Mouse (Mus musculus): Measurements from ENCODE around the gene Olfr520. TPM values are rescaled to one million over a fixed set of nuclear protein-coding genes. Genes with fewer than 3 reads are reported as not detected.
"Not testable (repeated sequence)": the region's sequence is repeated elsewhere in the genome, so short reads cannot be mapped to it uniquely, and the experiment has no call there.

Gene Olfr520
- not detected in 2 replicates for polyA plus RNA-seq (2014; fragmentation: Nextera tagmentation; extraction: Ambion mirVana)

GRCm38 (mm10) chr7:99729973-99730372, at the start of gene Olfr520:
Gene Olfr520 (plus strand): TSS chr7:99730273.
- Histone ChIP-seq H3K9ac (replicated peaks; ENCODE audit: low read depth, low read length) (no peak within 1 kb of the TSS), H3K27me3 (ENCODE audit: control insufficient read depth, insufficient read depth, low read length) (no peaks in the 10 kb centered on the region), H3K4me2 (ENCODE audit: low read depth, low read length) (no peak within 1 kb of the TSS), H3K4me1 (ENCODE audit: control insufficient read depth, insufficient read depth, low read length) (no peaks in the 10 kb centered on the region), H3K27ac (ENCODE audit: low read depth, low read length) (no peak within 1 kb of the TSS), H3K9me3 (ENCODE audit: control insufficient read depth, low read length) (no peaks in the 10 kb centered on the region), H3K4me3 (ENCODE audit: low read depth, low read length) (no peak within 1 kb of the TSS), H3K36me3 (ENCODE audit: control insufficient read depth, insufficient read depth, low read length) (no peaks in the 10 kb centered on the region)
- 84% methylated on average over 2 of the region's 2 CpGs for WGBS
- no peak for ATAC-seq (ENCODE audit: low read depth)

- no peak overlapping the region for H3K27ac ChIP-seq (ENCODE audit: low read depth, low read length)
- no peak for ATAC-seq (ENCODE audit: low read depth)
- 88% methylated on average over 5 of the region's 5 CpGs for WGBS
- no peak overlapping the region for H3K9ac ChIP-seq (replicated peaks; ENCODE audit: low read depth, low read length)
- no peak overlapping the region for H3K4me3 ChIP-seq (ENCODE audit: low read depth, low read length)
- H3K27me3 ChIP-seq (ENCODE audit: control insufficient read depth, insufficient read depth, low read length), result no peaks in the 10 kb centered on the region
- H3K36me3 ChIP-seq (ENCODE audit: control insufficient read depth, insufficient read depth, low read length), result no peaks in the 10 kb centered on the region
- no peaks in the 10 kb centered on the region for H3K4me1 ChIP-seq (ENCODE audit: control insufficient read depth, insufficient read depth, low read length)
- H3K4me2 ChIP-seq (ENCODE audit: low read depth, low read length), result no peak overlapping the region
- no peaks in the 10 kb centered on the region for H3K9me3 ChIP-seq (ENCODE audit: control insufficient read depth, low read length)
Measured at GRCm38 (mm10) chr7:99680771-99681170, 49.3 kb upstream of the Olfr520 start.

- Histone ChIP-seq H3K4me1 (ENCODE audit: control insufficient read depth, insufficient read depth, low read length) (no peaks in the 10 kb centered on the region), H3K27me3 (ENCODE audit: control insufficient read depth, insufficient read depth, low read length) (no peaks in the 10 kb centered on the region), H3K9me3 (ENCODE audit: control insufficient read depth, low read length) (no peaks in the 10 kb centered on the region), H3K4me3 (ENCODE audit: low read depth, low read length) (no peak overlapping the region), H3K9ac (replicated peaks; ENCODE audit: low read depth, low read length) (no peak overlapping the region), H3K4me2 (ENCODE audit: low read depth, low read length) (no peak overlapping the region), H3K36me3 (ENCODE audit: control insufficient read depth, insufficient read depth, low read length) (no peaks in the 10 kb centered on the region), H3K27ac (ENCODE audit: low read depth, low read length) (no peak overlapping the region)
- WGBS, result 57% methylated on average over 4 of the region's 4 CpGs
- ATAC-seq (ENCODE audit: low read depth), result no peak
Measured at GRCm38 (mm10) chr7:99684086-99684485, 46.0 kb upstream of the Olfr520 start.

GRCm38 (mm10) chr7:99690819-99691218, 39.3 kb upstream of the Olfr520 start:
- Histone ChIP-seq H3K27me3 (ENCODE audit: control insufficient read depth, insufficient read depth, low read length) (no peaks in the 10 kb centered on the region), H3K9me3 (ENCODE audit: control insufficient read depth, low read length) (no peaks in the 10 kb centered on the region), H3K9ac (replicated peaks; ENCODE audit: low read depth, low read length) (no peak overlapping the region), H3K4me1 (ENCODE audit: control insufficient read depth, insufficient read depth, low read length) (no peaks in the 10 kb centered on the region), H3K4me2 (ENCODE audit: low read depth, low read length) (no peak overlapping the region), H3K27ac (ENCODE audit: low read depth, low read length) (no peak overlapping the region), H3K4me3 (ENCODE audit: low read depth, low read length) (no peak overlapping the region), H3K36me3 (ENCODE audit: control insufficient read depth, insufficient read depth, low read length) (no peaks in the 10 kb centered on the region)
- ATAC-seq (ENCODE audit: low read depth), result no peak
- WGBS, result 79% methylated on average over 7 of the region's 7 CpGs

GRCm38 (mm10) chr7:99692396-99692795, 37.7 kb upstream of the Olfr520 start:
- Histone ChIP-seq H3K27me3 (ENCODE audit: control insufficient read depth, insufficient read depth, low read length) (no peaks in the 10 kb centered on the region), H3K27ac (ENCODE audit: low read depth, low read length) (no peak overlapping the region)
- 39% methylated on average over 3 of the region's 3 CpGs for WGBS

GRCm38 (mm10) chr7:99693387-99693786, 36.7 kb upstream of the Olfr520 start:
- Histone ChIP-seq H3K4me2 (ENCODE audit: low read depth, low read length) (no peak overlapping the region), H3K4me1 (ENCODE audit: control insufficient read depth, insufficient read depth, low read length) (no peaks in the 10 kb centered on the region), H3K27me3 (ENCODE audit: control insufficient read depth, insufficient read depth, low read length) (no peaks in the 10 kb centered on the region), H3K4me3 (ENCODE audit: low read depth, low read length) (no peak overlapping the region), H3K9ac (replicated peaks; ENCODE audit: low read depth, low read length) (no peak overlapping the region), H3K36me3 (ENCODE audit: control insufficient read depth, insufficient read depth, low read length) (no peaks in the 10 kb centered on the region), H3K27ac (ENCODE audit: low read depth, low read length) (no peak overlapping the region), H3K9me3 (ENCODE audit: control insufficient read depth, low read length) (no peaks in the 10 kb centered on the region)
- WGBS, result 96% methylated on average over 3 of the region's 3 CpGs
- ATAC-seq (ENCODE audit: low read depth), result no peak

More at GRCm38 (mm10) chr7:99692396-99692795, 37.7 kb upstream of the Olfr520 start:
- Histone ChIP-seq H3K4me3 (ENCODE audit: low read depth, low read length) (no peak overlapping the region), H3K9ac (replicated peaks; ENCODE audit: low read depth, low read length) (no peak overlapping the region), H3K9me3 (ENCODE audit: control insufficient read depth, low read length) (no peaks in the 10 kb centered on the region), H3K4me2 (ENCODE audit: low read depth, low read length) (no peak overlapping the region), H3K4me1 (ENCODE audit: control insufficient read depth, insufficient read depth, low read length) (no peaks in the 10 kb centered on the region), H3K36me3 (ENCODE audit: control insufficient read depth, insufficient read depth, low read length) (no peaks in the 10 kb centered on the region)
- ATAC-seq (ENCODE audit: low read depth), result no peak

- H3K9ac ChIP-seq (replicated peaks; ENCODE audit: low read depth, low read length), result no peak overlapping the region
- no peaks in the 10 kb centered on the region for H3K4me1 ChIP-seq (ENCODE audit: control insufficient read depth, insufficient read depth, low read length)
- no peaks in the 10 kb centered on the region for H3K9me3 ChIP-seq (ENCODE audit: control insufficient read depth, low read length)
- no peak overlapping the region for H3K4me2 ChIP-seq (ENCODE audit: low read depth, low read length)
- H3K36me3 ChIP-seq (ENCODE audit: control insufficient read depth, insufficient read depth, low read length), result no peaks in the 10 kb centered on the region
- no peak for ATAC-seq (ENCODE audit: low read depth)
- H3K27ac ChIP-seq (ENCODE audit: low read depth, low read length), result no peak overlapping the region
- no peak overlapping the region for H3K4me3 ChIP-seq (ENCODE audit: low read depth, low read length)
- H3K27me3 ChIP-seq (ENCODE audit: control insufficient read depth, insufficient read depth, low read length), result no peaks in the 10 kb centered on the region
- WGBS, result 94% methylated on average over 3 of the region's 3 CpGs
Measured at GRCm38 (mm10) chr7:99693976-99694375, 36.1 kb upstream of the Olfr520 start.

- not testable (repeated sequence) for H3K4me1 ChIP-seq (ENCODE audit: control insufficient read depth, insufficient read depth, low read length); H3K4me2 ChIP-seq (ENCODE audit: low read depth, low read length); H3K36me3 ChIP-seq (ENCODE audit: control insufficient read depth, insufficient read depth, low read length); H3K27ac ChIP-seq (ENCODE audit: low read depth, low read length); ATAC-seq (ENCODE audit: low read depth); H3K27me3 ChIP-seq (ENCODE audit: control insufficient read depth, insufficient read depth, low read length); H3K9ac ChIP-seq (replicated peaks; ENCODE audit: low read depth, low read length); H3K9me3 ChIP-seq (ENCODE audit: control insufficient read depth, low read length); H3K4me3 ChIP-seq (ENCODE audit: low read depth, low read length)
- WGBS, result 81% methylated on average over 5 of the region's 5 CpGs
Measured at GRCm38 (mm10) chr7:99694424-99694823, 35.6 kb upstream of the Olfr520 start.

- H3K27ac ChIP-seq (ENCODE audit: low read depth, low read length), result no peak overlapping the region
- no peaks in the 10 kb centered on the region for H3K4me1 ChIP-seq (ENCODE audit: control insufficient read depth, insufficient read depth, low read length)
- ATAC-seq (ENCODE audit: low read depth), result no peak
- no peaks in the 10 kb centered on the region for H3K27me3 ChIP-seq (ENCODE audit: control insufficient read depth, insufficient read depth, low read length)
- WGBS, result 89% methylated on average over 8 of the region's 8 CpGs
- no peaks in the 10 kb centered on the region for H3K9me3 ChIP-seq (ENCODE audit: control insufficient read depth, low read length)
- H3K4me2 ChIP-seq (ENCODE audit: low read depth, low read length), result no peak overlapping the region
- H3K4me3 ChIP-seq (ENCODE audit: low read depth, low read length), result no peak overlapping the region
- no peak overlapping the region for H3K9ac ChIP-seq (replicated peaks; ENCODE audit: low read depth, low read length)
- H3K36me3 ChIP-seq (ENCODE audit: control insufficient read depth, insufficient read depth, low read length), result no peaks in the 10 kb centered on the region
Measured at GRCm38 (mm10) chr7:99695471-99696057, 34.5 kb upstream of the Olfr520 start.
